10 mouse cellular contexts compared by ENCODE assay signal in genomic region chr5:114742998-114743696, GRCm38 (mm10). TPM values are rescaled to one million over a fixed set of nuclear protein-coding genes. Genes with fewer than 3 reads are reported as not detected.
DNase-seq lines count a peak whose midpoint lies in the region; ATAC-seq and TF ChIP-seq lines count a peak whose summit lies in the region.
"Had no signal": no experiment of that assay in that cellular context is flagged by ENCODE, and none has a peak within 500 bp of the region (broad histone marks: within the 10 kb centered on the region; RNA-seq: fewer than 3 reads in every experiment).

No protein-coding gene starts in this region.

- no peaks in the 10 kb centered on the region for H3K4me1 ChIP-seq in hindbrain, postnatal 0 days (ENCODE audit: insufficient read depth, low read length)
- no peaks in the 10 kb centered on the region for H3K4me1 ChIP-seq in hindbrain, embryonic 13.5 days (replicated peaks)

- DNase-seq in hindbrain, postnatal 0 days (ENCODE audit: low spot score), result peak; percentile 70
- peak; percentile 22 for DNase-seq in brain, embryonic 18.5 days (ENCODE audit: low read depth, low spot score)
- DNase-seq in cerebellum, postnatal 14 days, result peak; percentile 87 to 88
- peak; percentile 43 for DNase-seq in heart, postnatal 25 days (ENCODE audit: low spot score)
- DNase-seq in right cerebral cortex, postnatal 25 days, result no peak
- no peak for DNase-seq in kidney, adult 11 months
- DNase-seq: kidney, adult 9 months had no signal

- no peak overlapping the region for H3K4me2 ChIP-seq in hindbrain, postnatal 0 days (ENCODE audit: low read depth, low read length)
- H3K4me2 ChIP-seq in hindbrain, embryonic 13.5 days, result no peak overlapping the region
- H3K4me2 ChIP-seq: liver, embryonic 12.5 days had no signal

- peak; percentile 70 for ATAC-seq in hindbrain, postnatal 0 days
- no peak for ATAC-seq in hindbrain, embryonic 13.5 days (ENCODE audit: low FRiP score)
- no peak for ATAC-seq in granulocyte monocyte progenitor cell, adult 5-6 weeks (replicated peaks; ENCODE audit: poor library complexity, severe bottlenecking)
- ATAC-seq: liver, embryonic 12.5 days had no signal

- peak overlapping the region; percentile 49; the same call in 1 of the 2 replicates for H3K27ac ChIP-seq in hindbrain, postnatal 0 days
- no peak overlapping the region for H3K27ac ChIP-seq in hindbrain, embryonic 13.5 days
- H3K27ac ChIP-seq: liver, embryonic 12.5 days had no signal

- 65% methylated on average over 13 of the region's 13 CpGs for WGBS in hindbrain, postnatal 0 days
- WGBS in hindbrain, embryonic 13.5 days, result 86% methylated on average over 13 of the region's 13 CpGs

- H3K36me3 ChIP-seq in hindbrain, postnatal 0 days (ENCODE audit: insufficient read depth, low read length), result peaks cover 75% of the 10 kb centered on the region
- peaks cover 93% of the 10 kb centered on the region for H3K36me3 ChIP-seq in hindbrain, embryonic 13.5 days

- no peak overlapping the region for H3K4me3 ChIP-seq in hindbrain, postnatal 0 days (ENCODE audit: low read length)
- H3K4me3 ChIP-seq in hindbrain, embryonic 13.5 days, result no peak overlapping the region
- H3K4me3 ChIP-seq: liver, embryonic 12.5 days had no signal

- no peaks in the 10 kb centered on the region for H3K27me3 ChIP-seq in hindbrain, postnatal 0 days (ENCODE audit: insufficient read depth, low read length)
- no peaks in the 10 kb centered on the region for H3K27me3 ChIP-seq in hindbrain, embryonic 13.5 days
- H3K27me3 ChIP-seq: liver, embryonic 12.5 days had no signal

- intact Hi-C loops in heart, postnatal 25 days (cut with DNase I), result loop anchor here (2.0 kb wide), 1 partner anchor 36 kb away; the partner anchor contains the start of gene Tchp

- H3K9me3 ChIP-seq in hindbrain, postnatal 0 days (ENCODE audit: low read length), result no peaks in the 10 kb centered on the region
- H3K9me3 ChIP-seq in hindbrain, embryonic 13.5 days, result no peaks in the 10 kb centered on the region
- H3K9me3 ChIP-seq: liver, embryonic 12.5 days had no signal

- TF ChIP-seq CTCF in hindbrain, postnatal 0 days (IDR thresholded peaks at IDR 0.05; ENCODE audit: low read depth), result no peak

- H3K9ac ChIP-seq in hindbrain, postnatal 0 days (replicated peaks; ENCODE audit: low read length), result no peak overlapping the region
- H3K9ac ChIP-seq in hindbrain, embryonic 13.5 days, result no peak overlapping the region
- H3K9ac ChIP-seq: liver, embryonic 12.5 days had no signal

RNA-seq across cellular contexts. Expression of gene Ankrd13a, which starts 31.3 kb away (rescaled TPM):
- 44.7 and 55.1 TPM in 2 replicates for total RNA-seq in hindbrain, postnatal 0 days (2014; rRNA removed)
- 30.7 and 31.4 TPM in 2 replicates for polyA plus RNA-seq in hindbrain, postnatal 0 days (2015; fragmentation: Nextera tagmentation; extraction: Ambion mirVana)
- polyA plus RNA-seq in hindbrain, embryonic 13.5 days (2015; fragmentation: Nextera tagmentation; extraction: Ambion mirVana), result 37.5 and 39.6 TPM in 2 replicates
- total RNA-seq in heart, postnatal 25 days (2021), result 10 to 100 TPM; 31.3 to 35.2 TPM
- 271 and 278 TPM in 2 replicates for total RNA-seq in granulocyte monocyte progenitor cell, adult 5-6 weeks (2014; fragmentation: Nextera tagmentation)
- 310 and 331 TPM in 2 replicates for total RNA-seq in granulocyte monocyte progenitor cell, adult 5-6 weeks (2017)

RNA-seq across cellular contexts. Expression of gene Git2, which starts 32.2 kb away (rescaled TPM):
- total RNA-seq in hindbrain, postnatal 0 days (2014; rRNA removed), result 41.2 and 43.5 TPM in 2 replicates
- polyA plus RNA-seq in hindbrain, postnatal 0 days (2015; fragmentation: Nextera tagmentation; extraction: Ambion mirVana), result 34.4 and 36.4 TPM in 2 replicates
- 45.4 and 49.7 TPM in 2 replicates for polyA plus RNA-seq in hindbrain, embryonic 13.5 days (2015; fragmentation: Nextera tagmentation; extraction: Ambion mirVana)
- 10 to 100 TPM; 29.1 to 37.9 TPM for total RNA-seq in heart, postnatal 25 days (2021)
- total RNA-seq in granulocyte monocyte progenitor cell, adult 5-6 weeks (2014; fragmentation: Nextera tagmentation), result 113 and 128 TPM in 2 replicates
- 77.9 and 117 TPM in 2 replicates for total RNA-seq in granulocyte monocyte progenitor cell, adult 5-6 weeks (2017)

RNA-seq across cellular contexts. Expression of gene Tchp, which starts 35.6 kb away (rescaled TPM):
- total RNA-seq in hindbrain, postnatal 0 days (2014; rRNA removed), result 9.0 and 12.7 TPM in 2 replicates
- 14.4 and 15.6 TPM in 2 replicates for polyA plus RNA-seq in hindbrain, postnatal 0 days (2015; fragmentation: Nextera tagmentation; extraction: Ambion mirVana)
- polyA plus RNA-seq in hindbrain, embryonic 13.5 days (2015; fragmentation: Nextera tagmentation; extraction: Ambion mirVana), result 18.3 and 21.1 TPM in 2 replicates
- 1 to 10 TPM; 3.5 to 3.6 TPM for total RNA-seq in heart, postnatal 25 days (2021)
- total RNA-seq in granulocyte monocyte progenitor cell, adult 5-6 weeks (2014; fragmentation: Nextera tagmentation), result 6.0 and 25.2 TPM in 2 replicates
- 9.8 and 12.6 TPM in 2 replicates for total RNA-seq in granulocyte monocyte progenitor cell, adult 5-6 weeks (2017)

RNA-seq across cellular contexts. Expression of gene Gltp, which starts 52.4 kb away (rescaled TPM):
- total RNA-seq in hindbrain, postnatal 0 days (2014; rRNA removed), result 36.3 and 51.0 TPM in 2 replicates
- 55.0 and 55.1 TPM in 2 replicates for polyA plus RNA-seq in hindbrain, postnatal 0 days (2015; fragmentation: Nextera tagmentation; extraction: Ambion mirVana)
- 41.5 and 42.9 TPM in 2 replicates for polyA plus RNA-seq in hindbrain, embryonic 13.5 days (2015; fragmentation: Nextera tagmentation; extraction: Ambion mirVana)
- total RNA-seq in heart, postnatal 25 days (2021), result 10 to 100 TPM; 17.1 to 18.0 TPM
- total RNA-seq in granulocyte monocyte progenitor cell, adult 5-6 weeks (2014; fragmentation: Nextera tagmentation), result 85.6 and 87.2 TPM in 2 replicates
- total RNA-seq in granulocyte monocyte progenitor cell, adult 5-6 weeks (2017), result 21.8 and 30.8 TPM in 2 replicates

Comparison
In these comparisons a context has a peak if more than half of its experiments do, and no peak if none do; other contexts are left out.
1. DNase-seq: peak in hindbrain, postnatal 0 days (single experiment), brain, embryonic 18.5 days (single experiment), cerebellum, postnatal 14 days (2 of 2) and heart, postnatal 25 days (single experiment); none in right cerebral cortex, postnatal 25 days (single experiment) and kidney, adult 11 months (single experiment).